Mouse (Mus musculus): ENCODE measurements around the gene Timmdc1. TPM values are rescaled to one million over a fixed set of nuclear protein-coding genes. Genes with fewer than 3 reads are reported as not detected.
A peak's percentile ranks its signal among the peaks of the same experiment; 100 is the strongest.

The Timmdc1 gene
- polyA plus RNA-seq, 1 experiment: 43.1 TPM

DNA sequence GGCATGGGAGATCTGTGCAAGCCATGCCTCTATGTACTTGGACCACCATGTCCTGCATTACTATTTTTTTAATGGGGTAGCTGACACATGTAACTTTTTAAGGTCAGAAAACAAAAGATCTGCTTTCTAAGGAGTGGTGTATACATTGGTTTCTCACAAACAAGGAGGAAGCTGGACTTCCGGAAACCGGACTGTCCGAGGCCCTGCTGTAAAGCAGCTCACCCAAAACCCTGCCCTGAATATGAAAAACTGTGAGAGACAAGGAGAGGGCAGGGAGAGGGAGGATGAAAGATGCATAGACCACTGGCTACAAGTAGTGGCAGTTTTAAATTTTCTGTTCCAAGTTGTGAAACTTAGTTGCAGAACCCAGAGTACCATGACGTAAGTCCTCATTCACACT is 62.5 kb downstream of the Timmdc1 start:
- no peak overlapping the region for H3K4me3 ChIP-seq (ENCODE audit: insufficient read depth, low read depth, low read length)
- no peaks in the 10 kb centered on the region for H3K4me1 ChIP-seq (ENCODE audit: control insufficient read depth, insufficient read depth, insufficient read length, low read length)
- no peak overlapping the region for H3K27ac ChIP-seq (replicated peaks; ENCODE audit: low read depth, low read length)

DNA sequence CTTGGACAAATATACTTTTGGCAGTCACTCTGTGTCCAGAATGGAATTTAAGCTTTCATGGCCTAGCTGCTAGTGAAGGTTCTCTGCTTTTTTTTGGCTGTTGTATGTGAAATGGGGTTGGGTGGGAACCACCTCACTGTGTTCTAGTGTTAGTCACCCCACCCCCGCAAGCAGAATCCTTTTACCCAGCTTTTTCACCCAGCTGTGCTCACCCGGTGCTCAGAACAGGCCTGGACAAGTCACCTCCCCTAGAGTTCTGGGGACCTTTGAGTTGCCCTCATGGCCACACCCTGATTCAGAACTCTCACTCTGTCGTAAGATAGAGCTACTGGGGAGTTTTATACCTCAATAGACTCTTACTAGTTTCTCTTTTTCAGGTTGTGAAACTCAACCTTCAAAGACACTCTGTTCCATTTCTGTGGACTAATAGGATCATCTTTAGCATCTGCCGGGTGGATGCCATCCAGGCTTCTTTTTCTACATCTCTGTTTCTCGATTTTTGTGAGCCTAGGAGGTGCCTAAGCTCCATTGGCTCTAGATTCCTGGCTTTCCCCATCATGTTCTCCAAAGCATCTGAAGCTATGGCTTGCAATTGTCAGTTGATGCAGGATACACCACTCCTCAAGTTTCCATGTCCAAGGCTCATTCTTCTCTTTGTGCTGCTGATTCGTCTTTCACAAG is 63.7 kb downstream of the Timmdc1 start:
- H3K27ac ChIP-seq (replicated peaks; ENCODE audit: low read depth, low read length): no peak overlapping the region
- H3K4me3 ChIP-seq (ENCODE audit: insufficient read depth, low read depth, low read length): no peak overlapping the region
- H3K4me1 ChIP-seq (ENCODE audit: control insufficient read depth, insufficient read depth, insufficient read length, low read length): no peaks in the 10 kb centered on the region

DNA sequence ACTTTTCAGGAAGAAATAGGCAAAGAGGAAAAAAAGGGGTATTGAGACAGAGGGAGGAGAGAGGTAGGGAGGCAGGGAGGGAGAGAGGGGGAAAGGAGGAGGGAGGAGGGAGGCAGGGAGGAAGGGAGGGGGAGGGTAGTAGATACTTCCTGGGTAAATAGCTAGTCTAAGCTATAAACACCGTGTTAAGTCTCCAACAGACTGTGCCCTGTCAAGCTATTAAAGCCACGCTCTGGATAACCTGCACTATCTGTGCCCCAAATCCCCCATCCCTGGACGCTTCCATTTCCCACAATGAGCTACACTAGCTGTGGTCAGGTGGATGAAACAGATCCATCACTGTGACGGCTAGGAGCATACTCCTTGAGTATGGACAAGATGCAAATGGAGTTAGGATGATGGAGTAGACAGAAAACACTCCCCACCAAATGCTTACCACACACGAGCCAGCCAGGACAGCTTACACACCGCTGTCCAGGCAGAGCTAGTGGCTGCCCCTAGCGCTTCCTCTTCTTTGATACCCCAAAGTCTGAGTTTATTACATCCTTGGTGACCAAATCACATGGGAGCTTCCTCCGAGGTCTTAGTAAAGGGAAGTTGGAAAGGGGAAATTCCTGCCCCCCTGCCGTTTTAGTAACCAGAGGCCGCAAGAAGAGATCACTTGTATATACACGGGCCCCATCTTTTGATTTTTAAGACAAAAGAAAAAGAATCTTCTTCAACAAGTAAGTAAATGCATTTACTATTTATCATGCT is 65.5 kb downstream of the Timmdc1 start:
- H3K4me3 ChIP-seq (ENCODE audit: insufficient read depth, low read depth, low read length): no peak overlapping the region
- 0 out of 2 replicates have a peak overlapping the region, but pooled peaks have one; percentile 30 for H3K27ac ChIP-seq (replicated peaks; ENCODE audit: low read depth, low read length)
- no peaks in the 10 kb centered on the region for H3K4me1 ChIP-seq (ENCODE audit: control insufficient read depth, insufficient read depth, insufficient read length, low read length)

DNA sequence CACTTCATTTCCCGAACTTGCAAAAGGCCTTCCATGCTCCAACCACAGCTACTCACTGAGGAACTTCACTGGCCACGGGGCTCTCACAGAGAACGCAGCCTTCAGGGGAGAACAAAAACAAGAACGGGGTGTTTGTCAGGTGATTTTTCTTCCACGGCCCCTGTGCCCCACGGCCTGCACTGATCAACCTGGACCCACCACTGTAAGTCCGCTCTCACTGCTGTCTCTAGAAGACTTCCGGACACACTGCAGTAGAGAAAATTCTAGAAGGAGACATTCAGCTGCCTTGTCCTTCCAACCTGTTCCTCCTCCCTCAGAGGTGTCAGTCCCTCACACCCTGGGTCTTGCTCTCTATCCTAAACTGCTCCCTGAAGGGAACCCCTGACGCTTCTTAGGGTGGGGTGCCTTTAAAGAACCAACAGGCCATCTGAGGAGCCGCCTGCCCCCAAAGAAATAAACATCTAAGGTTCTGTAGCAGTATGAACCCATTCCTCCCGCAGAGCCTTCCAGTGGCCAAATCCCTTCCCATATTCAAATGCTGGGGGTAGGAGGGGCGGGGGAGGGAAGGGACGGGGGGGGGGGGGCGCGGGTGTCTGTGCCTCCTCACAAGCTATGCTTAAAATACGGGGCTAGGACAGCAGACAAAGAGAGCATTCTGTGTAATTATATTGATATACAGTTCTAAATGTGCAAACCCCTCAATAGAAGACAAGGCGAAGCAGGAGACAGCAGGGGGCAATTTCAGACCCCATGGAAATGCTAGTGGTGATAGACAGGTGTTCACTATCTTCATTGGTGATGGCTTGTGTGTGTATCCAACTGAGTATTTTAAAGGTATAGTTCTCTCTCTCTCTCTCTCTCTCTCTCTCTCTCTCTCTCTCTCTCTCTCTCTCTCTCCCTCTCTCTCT is 66.7 kb downstream of the Timmdc1 start, which contains the start of gene Cd80:
Cd80 (plus strand) TSS at position 51 of the 908 bp plus-strand sequence.
- Histone ChIP-seq H3K27ac (replicated peaks; ENCODE audit: low read depth, low read length) (no peak within 1 kb of the TSS), H3K4me3 (ENCODE audit: insufficient read depth, low read depth, low read length) (no peak within 1 kb of the TSS), H3K4me1 (ENCODE audit: control insufficient read depth, insufficient read depth, insufficient read length, low read length) (no peaks in the 10 kb centered on the region)

DNA sequence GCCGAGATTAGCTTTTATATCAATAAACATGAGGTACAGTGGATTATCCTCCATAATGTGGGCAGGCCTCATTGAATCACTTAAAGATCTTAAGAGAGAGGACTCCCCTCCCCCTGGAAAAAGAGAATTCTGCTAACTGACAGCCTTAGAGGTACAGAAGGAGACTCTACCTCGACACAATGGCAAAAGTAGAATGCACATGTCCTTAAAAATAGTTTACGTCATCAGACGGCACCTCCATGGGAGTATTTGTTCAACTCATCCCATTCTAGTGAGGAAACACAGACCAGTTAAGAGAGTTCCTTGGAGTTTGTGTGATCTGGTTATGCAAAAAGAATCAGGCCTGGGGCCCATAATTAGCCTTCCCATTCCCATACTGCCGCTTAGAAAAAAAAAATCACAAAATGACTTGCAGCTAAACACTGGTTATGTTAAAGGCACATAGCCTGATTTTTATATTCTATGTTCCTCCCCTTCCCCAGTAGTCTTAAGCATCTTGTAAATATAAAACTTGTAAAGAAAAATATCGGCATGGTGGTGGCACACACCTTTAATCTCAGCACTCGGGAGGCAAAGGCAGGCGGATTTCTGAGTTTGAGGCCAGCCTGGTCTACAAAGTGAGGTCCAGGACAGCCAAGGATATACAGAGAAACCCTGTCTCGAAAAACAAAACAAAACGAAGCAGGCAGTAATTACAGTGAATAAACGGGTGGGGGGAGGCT is 67.8 kb downstream of the Timmdc1 start:
- Histone ChIP-seq H3K4me1 (ENCODE audit: control insufficient read depth, insufficient read depth, insufficient read length, low read length) (no peaks in the 10 kb centered on the region), H3K27ac (replicated peaks; ENCODE audit: low read depth, low read length) (no peak overlapping the region), H3K4me3 (ENCODE audit: insufficient read depth, low read depth, low read length) (no peak overlapping the region)

DNA sequence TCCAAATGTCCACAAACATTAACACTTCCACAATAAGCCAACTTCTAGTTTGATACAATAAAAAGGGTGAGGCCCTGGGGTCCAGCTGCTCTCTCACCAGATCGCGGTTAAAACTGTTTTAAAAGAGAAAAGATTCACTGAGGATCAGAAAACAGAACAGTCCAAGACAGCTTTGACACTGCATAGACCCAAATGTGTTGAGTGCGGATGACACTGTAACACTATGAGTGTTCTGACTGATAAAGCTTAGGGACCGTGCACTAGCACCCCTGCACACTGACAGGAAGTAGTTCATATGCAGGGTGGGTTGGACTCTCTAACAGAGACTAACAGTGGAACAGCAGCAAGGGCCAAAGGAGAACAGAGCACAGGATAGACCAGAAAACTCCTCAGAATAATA is 68.5 kb downstream of the Timmdc1 start:
- H3K4me1 ChIP-seq (ENCODE audit: control insufficient read depth, insufficient read depth, insufficient read length, low read length): no peaks in the 10 kb centered on the region
- H3K4me3 ChIP-seq (ENCODE audit: insufficient read depth, low read depth, low read length): no peak overlapping the region
- H3K27ac ChIP-seq (replicated peaks; ENCODE audit: low read depth, low read length): no peak overlapping the region

DNA sequence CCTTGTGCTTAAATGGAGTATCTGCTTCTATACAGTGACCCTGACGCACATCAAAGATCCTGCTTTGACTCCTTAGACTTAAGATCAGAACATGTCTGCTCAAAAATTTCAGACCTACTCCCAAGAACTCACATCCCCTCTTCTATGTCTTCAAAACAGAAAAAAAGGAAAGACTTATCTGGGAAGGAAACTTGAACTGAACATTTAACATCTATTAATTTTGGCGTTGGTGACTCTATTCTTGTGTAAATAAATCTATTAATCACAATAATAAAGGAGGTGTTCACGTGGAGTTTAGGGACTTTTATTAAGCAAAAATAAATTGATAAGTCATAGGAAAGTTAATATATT is 69.3 kb downstream of the Timmdc1 start:
- peak overlapping the region; percentile 87 for H3K4me3 ChIP-seq (ENCODE audit: insufficient read depth, low read depth, low read length)
- peak overlapping the region; percentile 93 for H3K27ac ChIP-seq (replicated peaks; ENCODE audit: low read depth, low read length)
- no peaks in the 10 kb centered on the region for H3K4me1 ChIP-seq (ENCODE audit: control insufficient read depth, insufficient read depth, insufficient read length, low read length)

DNA sequence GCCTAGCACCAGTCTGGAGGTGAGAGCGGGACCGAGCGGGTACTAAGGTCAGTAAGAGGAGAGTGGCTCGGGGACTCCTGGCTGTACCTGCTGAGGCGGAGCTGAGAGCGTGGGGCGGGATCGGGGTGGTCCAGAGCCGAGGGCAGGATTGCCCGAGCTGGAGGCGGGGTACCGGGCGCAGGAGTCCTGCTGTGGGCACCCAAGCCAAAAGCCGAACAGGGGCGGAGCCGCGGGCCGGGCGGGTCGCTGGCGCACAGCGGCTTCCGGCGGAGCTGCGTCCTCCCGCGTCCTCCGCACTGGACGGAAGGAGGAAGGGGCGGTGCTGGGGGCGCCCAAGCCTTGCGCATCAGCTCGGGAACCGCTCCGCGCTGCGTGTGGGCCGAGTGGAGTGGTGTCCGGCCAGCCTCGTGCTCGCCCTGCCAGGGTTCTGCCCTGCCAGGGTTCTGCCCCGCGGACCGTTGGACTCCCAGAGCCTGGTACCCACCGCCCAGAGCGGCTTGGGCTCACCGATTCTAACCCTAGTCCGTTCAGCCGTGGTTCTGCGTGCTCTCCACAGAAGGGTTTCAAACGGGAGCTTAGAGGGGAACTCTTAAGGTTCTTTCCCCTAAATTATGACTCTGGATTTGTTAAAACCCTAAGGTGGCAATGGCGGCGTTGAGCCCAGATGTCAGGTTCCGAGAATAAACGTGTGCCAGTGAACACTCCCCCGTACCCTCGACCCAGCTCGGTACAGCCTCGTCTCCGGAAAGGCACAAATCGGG is 69.8 kb downstream of the Timmdc1 start, which contains the start of gene Adprh:
Adprh (minus strand) TSS at position 262 of the 761 bp plus-strand sequence.
- peak within 1 kb of the TSS; percentile 93 for H3K27ac ChIP-seq (replicated peaks; ENCODE audit: low read depth, low read length)
- no peaks in the 10 kb centered on the region for H3K4me1 ChIP-seq (ENCODE audit: control insufficient read depth, insufficient read depth, insufficient read length, low read length)
- H3K4me3 ChIP-seq (ENCODE audit: insufficient read depth, low read depth, low read length): peak within 1 kb of the TSS; percentile 87

DNA sequence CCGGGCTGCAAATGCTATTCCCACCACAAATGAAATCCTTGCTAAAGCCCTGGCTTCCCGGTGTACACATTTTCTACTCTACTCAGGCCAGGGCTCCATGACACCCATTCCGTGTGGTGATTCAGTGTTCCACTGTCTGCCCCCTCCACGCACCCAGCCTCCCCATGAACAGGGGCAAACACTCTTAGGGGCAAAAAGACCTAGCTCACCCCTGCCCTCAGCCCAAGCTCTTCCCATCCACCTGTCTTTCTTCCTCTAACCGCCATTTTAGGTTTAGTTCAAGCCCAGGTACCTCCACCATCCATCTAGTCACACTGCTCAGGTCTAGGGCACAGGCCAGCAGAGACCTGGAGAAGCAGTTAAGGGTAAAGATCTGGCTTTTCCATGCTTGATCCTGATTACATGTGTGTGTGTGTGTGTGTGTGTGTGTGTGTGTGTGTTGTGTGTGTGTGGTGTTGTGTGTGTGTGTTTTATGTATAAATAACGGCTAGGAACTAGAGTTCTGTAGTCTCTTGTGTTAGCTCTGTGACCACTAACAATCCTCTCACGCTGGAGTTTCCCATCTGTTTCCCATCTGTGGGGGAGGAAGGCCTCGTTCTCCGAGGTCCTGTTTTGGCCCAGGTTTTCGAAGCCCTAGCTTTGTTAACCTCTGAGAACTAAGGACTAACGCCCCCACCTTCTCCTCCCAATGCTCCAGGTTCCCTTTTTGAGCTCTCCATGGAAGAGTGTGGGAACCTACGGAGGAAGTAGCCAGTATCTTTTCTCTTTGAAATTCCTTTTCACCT is 70.8 kb downstream of the Timmdc1 start:
- H3K4me3 ChIP-seq (ENCODE audit: insufficient read depth, low read depth, low read length): peak overlapping the region; percentile 87
- H3K27ac ChIP-seq (replicated peaks; ENCODE audit: low read depth, low read length): peak overlapping the region; percentile 71
- H3K4me1 ChIP-seq (ENCODE audit: control insufficient read depth, insufficient read depth, insufficient read length, low read length): no peaks in the 10 kb centered on the region

DNA sequence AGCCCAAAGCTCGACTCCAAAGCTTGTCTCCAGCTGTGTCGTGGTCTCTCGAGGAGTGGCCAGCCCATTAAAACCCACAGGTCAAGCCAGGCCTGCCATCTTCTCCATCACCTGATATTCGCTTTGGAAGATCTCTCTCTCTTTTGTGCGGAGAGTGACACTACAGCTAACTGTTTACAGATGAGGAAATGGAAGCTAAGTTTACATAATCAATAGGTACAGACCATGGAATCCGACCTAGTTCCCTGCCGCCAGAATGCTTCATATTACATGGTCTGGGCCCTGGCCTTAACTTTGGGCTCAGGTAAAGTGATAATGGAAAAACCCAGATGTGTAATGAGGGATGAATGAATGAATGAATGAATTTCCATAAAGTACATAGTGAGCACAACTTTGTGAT is 71.8 kb downstream of the Timmdc1 start:
- H3K27ac ChIP-seq (replicated peaks; ENCODE audit: low read depth, low read length): no peak overlapping the region
- H3K4me3 ChIP-seq (ENCODE audit: insufficient read depth, low read depth, low read length): no peak overlapping the region
- H3K4me1 ChIP-seq (ENCODE audit: control insufficient read depth, insufficient read depth, insufficient read length, low read length): no peaks in the 10 kb centered on the region

DNA sequence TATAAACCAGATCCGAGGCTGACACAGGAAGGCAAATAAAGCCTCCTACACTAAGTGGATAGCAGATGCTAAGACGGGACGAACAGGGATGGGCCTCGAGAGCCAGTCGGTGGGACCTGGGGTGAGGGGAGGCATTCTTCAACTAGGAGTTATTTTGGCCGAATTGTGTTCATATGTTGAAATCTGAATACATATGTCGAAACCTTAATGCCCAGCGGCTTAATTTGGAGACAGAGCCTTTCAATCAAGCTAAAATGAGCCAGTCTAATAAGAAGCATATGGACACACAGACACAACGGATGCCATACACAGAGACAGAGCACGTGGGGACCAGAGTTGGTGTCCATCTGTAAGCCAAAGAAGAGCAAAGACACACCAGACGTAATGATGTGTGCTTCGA is 74.0 kb downstream of the Timmdc1 start:
- no peak overlapping the region for H3K27ac ChIP-seq (replicated peaks; ENCODE audit: low read depth, low read length)
- H3K4me1 ChIP-seq (ENCODE audit: control insufficient read depth, insufficient read depth, insufficient read length, low read length): no peaks in the 10 kb centered on the region
- no peak overlapping the region for H3K4me3 ChIP-seq (ENCODE audit: insufficient read depth, low read depth, low read length)
